In the genomic region with DNA sequence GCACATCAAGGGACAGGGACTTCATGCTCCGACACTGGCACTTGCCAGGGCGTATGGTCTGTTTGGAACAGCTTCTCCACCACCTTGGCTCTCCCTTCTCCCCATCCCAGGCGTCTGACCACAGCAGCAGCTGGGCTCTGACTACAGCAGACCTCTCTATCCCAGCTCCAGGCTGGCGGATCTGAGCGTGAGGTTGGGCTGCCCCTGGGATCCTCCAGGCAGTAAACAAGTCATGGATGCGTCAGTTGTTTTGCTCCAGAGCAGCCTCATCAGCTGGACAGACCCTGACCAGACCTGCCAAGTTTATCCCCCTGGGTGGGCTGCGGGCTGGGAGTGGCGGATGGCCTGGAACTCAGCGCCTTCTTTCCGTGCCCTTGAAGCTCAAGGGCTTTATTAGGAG, we compare ENCODE assay signal across 9 mouse cellular contexts.
DNase-seq lines count a peak whose midpoint lies in the region; ATAC-seq and TF ChIP-seq lines count a peak whose summit lies in the region.
"Had no signal": no experiment of that assay in that cellular context is flagged by ENCODE, and none has a peak within 500 bp of the region (broad histone marks: within the 10 kb centered on the region; RNA-seq: fewer than 3 reads in every experiment).

No protein-coding gene starts in this region.

- no peak for TF ChIP-seq CTCF in brain, embryonic 14.5 days (IDR thresholded peaks at IDR 0.05; ENCODE audit: borderline replicate concordance, extremely low read depth, insufficient read depth, insufficient read length)

- no peak for TF ChIP-seq POLR2A in brain, embryonic 14.5 days (IDR thresholded peaks at IDR 0.05; ENCODE audit: borderline replicate concordance, extremely low read depth, insufficient read depth, insufficient read length, poor library complexity, severe bottlenecking)

- ATAC-seq in kidney, embryonic 15.5 days (replicated peaks; ENCODE audit: low FRiP score), result peak; percentile 65

- DNase-seq in kidney, adult 11 months, result no peak
- peak; percentile 19 for DNase-seq in brain, embryonic 14.5 days (ENCODE audit: low read depth)
- DNase-seq in gastrocnemius, postnatal 4 days (ENCODE audit: low spot score in 2 of 2), result peak; percentile 70 to 86
- DNase-seq in kidney, postnatal 14 days, result peak; percentile 44
- no peak for DNase-seq in adrenal gland, postnatal 25 days
- DNase-seq in layer of hippocampus, postnatal 36 days, result no peak
- DNase-seq in right cerebral cortex, postnatal 14 days, result no peak

- H3K4me1 ChIP-seq in kidney, embryonic 15.5 days, result peaks cover 26% of the 10 kb centered on the region
- H3K4me1 ChIP-seq: neural tube, embryonic 12.5 days had no signal

- peak overlapping the region; percentile 48; the same call in 1 of the 2 replicates for H3K27ac ChIP-seq in kidney, embryonic 15.5 days
- H3K27ac ChIP-seq: neural tube, embryonic 12.5 days had no signal

- no peak overlapping the region for H3K4me3 ChIP-seq in kidney, embryonic 15.5 days (replicated peaks)
- H3K4me3 ChIP-seq: neural tube, embryonic 12.5 days had no signal

- H3K9me3 ChIP-seq in kidney, embryonic 15.5 days (replicated peaks), result no peaks in the 10 kb centered on the region
- H3K9me3 ChIP-seq: neural tube, embryonic 12.5 days had no signal

- WGBS in kidney, embryonic 15.5 days, result 54% methylated on average over 10 of the region's 10 CpGs

- no peak overlapping the region for H3K4me2 ChIP-seq in kidney, embryonic 15.5 days
- H3K4me2 ChIP-seq: neural tube, embryonic 12.5 days had no signal

- peaks cover 21% of the 10 kb centered on the region; the same call in 1 of the 2 replicates for H3K36me3 ChIP-seq in kidney, embryonic 15.5 days

- no peaks in the 10 kb centered on the region for H3K27me3 ChIP-seq in kidney, embryonic 15.5 days
- H3K27me3 ChIP-seq: neural tube, embryonic 12.5 days had no signal

- no peak overlapping the region for H3K9ac ChIP-seq in kidney, embryonic 15.5 days
- H3K9ac ChIP-seq: neural tube, embryonic 12.5 days had no signal

Comparison
In these comparisons a context has a peak if more than half of its experiments do, and no peak if none do; other contexts are left out.
1. DNase-seq: peak in brain, embryonic 14.5 days (single experiment), gastrocnemius, postnatal 4 days (2 of 2) and kidney, postnatal 14 days (single experiment); none in kidney, adult 11 months (single experiment), adrenal gland, postnatal 25 days (single experiment), layer of hippocampus, postnatal 36 days (0 of 2) and right cerebral cortex, postnatal 14 days (single experiment).